Mouse (Mus musculus): ENCODE measurements around the gene Sat1. TPM values are rescaled to one million over a fixed set of nuclear protein-coding genes. Genes with fewer than 3 reads are reported as not detected.
"Not testable (repeated sequence)": the region's sequence is repeated elsewhere in the genome, so short reads cannot be mapped to it uniquely, and the experiment has no call there.

Gene Sat1
- polyA plus RNA-seq, 1 experiment from 2014 or later: 87.3 TPM

- 78% methylated on average over 2 of the region's 2 CpGs for WGBS
- not testable (repeated sequence) for H3K4me2 ChIP-seq (replicated peaks; ENCODE audit: low read depth, low read length); H3K36me3 ChIP-seq (ENCODE audit: control insufficient read depth, insufficient read depth, low read length); H3K9me3 ChIP-seq (ENCODE audit: control insufficient read depth, low read length); H3K27ac ChIP-seq (ENCODE audit: low read depth, low read length); ATAC-seq (ENCODE audit: low FRiP score); H3K27me3 ChIP-seq (ENCODE audit: control insufficient read depth, insufficient read depth, low read length); H3K4me3 ChIP-seq (ENCODE audit: low read depth, low read length); H3K4me1 ChIP-seq (replicated peaks; ENCODE audit: control insufficient read depth, insufficient read depth, low read length); H3K9ac ChIP-seq (ENCODE audit: low read depth, low read length); DNase-seq (ENCODE audit: low spot score)
Observed at GRCm38 (mm10) chrX:155205436-155205835, 10.8 kb downstream of the Sat1 start.

GRCm38 (mm10) chrX:155202406-155203305 is 13.6 kb downstream of the Sat1 start:
- Histone ChIP-seq H3K9ac (ENCODE audit: low read depth, low read length) (no peak overlapping the region), H3K4me2 (replicated peaks; ENCODE audit: low read depth, low read length) (no peak overlapping the region), H3K4me1 (replicated peaks; ENCODE audit: control insufficient read depth, insufficient read depth, low read length) (no peaks in the 10 kb centered on the region), H3K9me3 (ENCODE audit: control insufficient read depth, low read length) (no peaks in the 10 kb centered on the region), H3K27me3 (ENCODE audit: control insufficient read depth, insufficient read depth, low read length) (no peaks in the 10 kb centered on the region), H3K4me3 (ENCODE audit: low read depth, low read length) (no peak overlapping the region), H3K36me3 (ENCODE audit: control insufficient read depth, insufficient read depth, low read length) (no peaks in the 10 kb centered on the region), H3K27ac (ENCODE audit: low read depth, low read length) (no peak overlapping the region)
- WGBS: 67% methylated on average over 2 of the region's 2 CpGs
- no peak for DNase-seq (ENCODE audit: low spot score)
- no peak for ATAC-seq (ENCODE audit: low FRiP score)

DNA sequence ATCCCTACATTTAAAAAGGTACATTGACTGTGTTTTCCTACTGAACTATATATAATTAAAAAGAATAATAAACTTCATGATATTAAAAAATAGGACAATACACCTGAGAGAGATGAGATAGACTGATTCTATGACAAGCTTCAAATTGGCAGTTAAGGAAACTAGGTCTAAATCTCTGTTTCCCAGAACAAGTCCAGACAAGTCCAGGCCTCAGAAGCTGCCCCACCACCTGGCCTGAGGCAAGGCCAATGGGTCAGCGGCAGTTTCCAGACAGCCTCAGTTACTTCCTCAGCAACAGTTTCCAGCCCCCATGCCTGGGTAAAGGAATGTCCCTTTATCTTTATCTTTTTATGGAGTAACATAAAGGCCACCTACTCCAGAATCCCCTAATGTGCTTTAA is 14.4 kb downstream of the Sat1 start:
- Histone ChIP-seq H3K4me2 (replicated peaks; ENCODE audit: low read depth, low read length) (no peak overlapping the region), H3K36me3 (ENCODE audit: control insufficient read depth, insufficient read depth, low read length) (no peaks in the 10 kb centered on the region), H3K27ac (ENCODE audit: low read depth, low read length) (no peak overlapping the region), H3K27me3 (ENCODE audit: control insufficient read depth, insufficient read depth, low read length) (no peaks in the 10 kb centered on the region), H3K4me3 (ENCODE audit: low read depth, low read length) (no peak overlapping the region), H3K9ac (ENCODE audit: low read depth, low read length) (no peak overlapping the region), H3K9me3 (ENCODE audit: control insufficient read depth, low read length) (no peaks in the 10 kb centered on the region), H3K4me1 (replicated peaks; ENCODE audit: control insufficient read depth, insufficient read depth, low read length) (no peaks in the 10 kb centered on the region)
- ATAC-seq (ENCODE audit: low FRiP score): no peak
- DNase-seq (ENCODE audit: low spot score): no peak
- 100% methylated on average over 1 of the region's 1 CpGs for WGBS

- Histone ChIP-seq H3K4me2 (replicated peaks; ENCODE audit: low read depth, low read length) (no peak overlapping the region), H3K27me3 (ENCODE audit: control insufficient read depth, insufficient read depth, low read length) (no peaks in the 10 kb centered on the region), H3K27ac (ENCODE audit: low read depth, low read length) (no peak overlapping the region), H3K9ac (ENCODE audit: low read depth, low read length) (no peak overlapping the region), H3K9me3 (ENCODE audit: control insufficient read depth, low read length) (no peaks in the 10 kb centered on the region), H3K4me1 (replicated peaks; ENCODE audit: control insufficient read depth, insufficient read depth, low read length) (no peaks in the 10 kb centered on the region), H3K36me3 (ENCODE audit: control insufficient read depth, insufficient read depth, low read length) (no peaks in the 10 kb centered on the region), H3K4me3 (ENCODE audit: low read depth, low read length) (no peak overlapping the region)
- 86% methylated on average over 4 of the region's 4 CpGs for WGBS
- ATAC-seq (ENCODE audit: low FRiP score) (no peak), DNase-seq (ENCODE audit: low spot score) (no peak)
Observed at GRCm38 (mm10) chrX:155194979-155195378, 21.3 kb downstream of the Sat1 start.

GRCm38 (mm10) chrX:155193732-155194443 is 22.4 kb downstream of the Sat1 start:
- DNase-seq (ENCODE audit: low spot score) (no peak), ATAC-seq (ENCODE audit: low FRiP score) (no peak)
- H3K36me3 ChIP-seq (ENCODE audit: control insufficient read depth, insufficient read depth, low read length): no peaks in the 10 kb centered on the region
- no peak overlapping the region for H3K4me2 ChIP-seq (replicated peaks; ENCODE audit: low read depth, low read length)
- H3K9ac ChIP-seq (ENCODE audit: low read depth, low read length): no peak overlapping the region
- H3K4me1 ChIP-seq (replicated peaks; ENCODE audit: control insufficient read depth, insufficient read depth, low read length): no peaks in the 10 kb centered on the region
- no peaks in the 10 kb centered on the region for H3K9me3 ChIP-seq (ENCODE audit: control insufficient read depth, low read length)
- 77% methylated on average over 5 of the region's 5 CpGs for WGBS
- H3K27me3 ChIP-seq (ENCODE audit: control insufficient read depth, insufficient read depth, low read length): no peaks in the 10 kb centered on the region
- no peak overlapping the region for H3K4me3 ChIP-seq (ENCODE audit: low read depth, low read length)
- H3K27ac ChIP-seq (ENCODE audit: low read depth, low read length): no peak overlapping the region

DNA sequence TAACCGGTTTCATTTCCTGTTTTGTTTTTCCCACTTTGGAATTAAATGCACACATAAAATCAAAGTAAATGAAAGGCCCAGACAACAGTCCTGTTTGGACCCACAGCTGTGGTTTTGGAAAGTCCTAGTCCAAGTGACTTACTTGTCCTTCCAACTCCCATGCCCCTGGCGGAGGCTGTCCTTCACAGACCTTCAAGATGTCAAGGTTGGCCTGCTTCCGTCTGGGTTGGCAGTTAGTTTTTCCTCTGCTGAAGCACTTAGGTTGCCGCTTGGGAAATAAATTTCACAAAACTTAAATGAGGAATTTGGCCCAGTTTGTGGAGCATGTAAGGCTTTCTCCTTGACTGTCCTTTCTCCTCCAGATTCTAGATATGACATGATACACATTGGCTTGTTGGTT is 24.3 kb downstream of the Sat1 start:
- H3K36me3 ChIP-seq (ENCODE audit: control insufficient read depth, insufficient read depth, low read length): no peaks in the 10 kb centered on the region
- H3K27ac ChIP-seq (ENCODE audit: low read depth, low read length): no peak overlapping the region
- H3K9me3 ChIP-seq (ENCODE audit: control insufficient read depth, low read length): no peaks in the 10 kb centered on the region
- ATAC-seq (ENCODE audit: low FRiP score) (no peak), DNase-seq (ENCODE audit: low spot score) (no peak)
- H3K27me3 ChIP-seq (ENCODE audit: control insufficient read depth, insufficient read depth, low read length): no peaks in the 10 kb centered on the region
- H3K4me1 ChIP-seq (replicated peaks; ENCODE audit: control insufficient read depth, insufficient read depth, low read length): no peaks in the 10 kb centered on the region
- no peak overlapping the region for H3K4me2 ChIP-seq (replicated peaks; ENCODE audit: low read depth, low read length)
- no peak overlapping the region for H3K9ac ChIP-seq (ENCODE audit: low read depth, low read length)
- no peak overlapping the region for H3K4me3 ChIP-seq (ENCODE audit: low read depth, low read length)
- WGBS: 84% methylated on average over 4 of the region's 4 CpGs

DNA sequence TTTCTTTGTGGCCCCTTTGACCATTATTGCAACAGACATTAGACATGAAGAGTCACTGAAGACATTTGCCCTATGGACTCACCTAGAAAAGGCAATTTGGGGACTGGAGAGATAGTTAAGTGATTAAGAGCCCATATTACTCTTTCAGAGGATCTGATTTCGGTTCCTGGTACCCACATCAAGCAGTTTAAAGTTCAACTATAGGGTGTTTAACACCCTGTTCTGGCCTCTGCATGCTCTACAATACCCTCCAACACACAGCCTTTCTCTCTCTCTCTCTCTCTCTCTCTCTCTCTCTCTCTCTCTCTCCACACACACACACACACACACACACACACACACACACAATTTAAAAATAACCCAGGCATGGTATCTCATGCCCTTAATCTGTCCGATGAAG is 38.6 kb downstream of the Sat1 start:
- Histone ChIP-seq H3K36me3 (ENCODE audit: control insufficient read depth, insufficient read depth, low read length) (no peaks in the 10 kb centered on the region), H3K27me3 (ENCODE audit: control insufficient read depth, insufficient read depth, low read length) (no peaks in the 10 kb centered on the region), H3K4me3 (ENCODE audit: low read depth, low read length) (no peak overlapping the region), H3K9me3 (ENCODE audit: control insufficient read depth, low read length) (no peaks in the 10 kb centered on the region), H3K9ac (ENCODE audit: low read depth, low read length) (no peak overlapping the region), H3K27ac (ENCODE audit: low read depth, low read length) (no peak overlapping the region), H3K4me1 (replicated peaks; ENCODE audit: control insufficient read depth, insufficient read depth, low read length) (no peaks in the 10 kb centered on the region), H3K4me2 (replicated peaks; ENCODE audit: low read depth, low read length) (no peak overlapping the region)
- no peak for ATAC-seq (ENCODE audit: low FRiP score)
- no peak for DNase-seq (ENCODE audit: low spot score)
- 83% methylated on average over 2 of the region's 2 CpGs for WGBS

GRCm38 (mm10) chrX:155177230-155177629 is 39.0 kb downstream of the Sat1 start:
- no peak overlapping the region for H3K4me2 ChIP-seq (replicated peaks; ENCODE audit: low read depth, low read length)
- H3K36me3 ChIP-seq (ENCODE audit: control insufficient read depth, insufficient read depth, low read length): no peaks in the 10 kb centered on the region
- WGBS: 74% methylated on average over 2 of the region's 2 CpGs
- ATAC-seq (ENCODE audit: low FRiP score) (no peak), DNase-seq (ENCODE audit: low spot score) (no peak)
- no peaks in the 10 kb centered on the region for H3K4me1 ChIP-seq (replicated peaks; ENCODE audit: control insufficient read depth, insufficient read depth, low read length)
- H3K27ac ChIP-seq (ENCODE audit: low read depth, low read length): no peak overlapping the region
- no peak overlapping the region for H3K4me3 ChIP-seq (ENCODE audit: low read depth, low read length)
- H3K27me3 ChIP-seq (ENCODE audit: control insufficient read depth, insufficient read depth, low read length): no peaks in the 10 kb centered on the region
- H3K9ac ChIP-seq (ENCODE audit: low read depth, low read length): no peak overlapping the region
- no peaks in the 10 kb centered on the region for H3K9me3 ChIP-seq (ENCODE audit: control insufficient read depth, low read length)

DNA sequence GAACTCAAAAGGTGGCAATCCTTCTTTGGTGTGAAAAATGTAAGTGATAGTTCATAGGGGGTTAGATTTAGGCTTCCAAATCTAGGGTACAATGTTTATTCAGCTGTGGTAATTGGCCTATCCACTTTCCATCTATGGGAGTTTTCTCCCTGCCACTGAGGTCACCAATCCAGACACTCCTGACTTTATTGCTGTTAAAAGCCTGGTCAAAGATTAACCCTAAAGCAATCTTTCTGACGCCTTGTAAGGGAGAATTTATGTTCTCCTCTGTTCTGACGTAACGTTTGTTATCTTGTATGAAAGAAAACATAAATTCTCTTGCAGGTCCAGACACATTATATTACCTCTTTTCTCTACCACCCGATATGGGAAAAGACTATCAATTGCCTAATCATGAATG is 40.7 kb downstream of the Sat1 start:
- DNase-seq (ENCODE audit: low spot score): no peak
- H3K4me3 ChIP-seq (ENCODE audit: low read depth, low read length): no peak overlapping the region
- no peak overlapping the region for H3K27ac ChIP-seq (ENCODE audit: low read depth, low read length)
- H3K4me2 ChIP-seq (replicated peaks; ENCODE audit: low read depth, low read length): no peak overlapping the region
- WGBS: 79% methylated on average over 4 of the region's 4 CpGs
- no peaks in the 10 kb centered on the region for H3K4me1 ChIP-seq (replicated peaks; ENCODE audit: control insufficient read depth, insufficient read depth, low read length)
- H3K36me3 ChIP-seq (ENCODE audit: control insufficient read depth, insufficient read depth, low read length): no peaks in the 10 kb centered on the region
- ATAC-seq (ENCODE audit: low FRiP score): no peak
- no peak overlapping the region for H3K9ac ChIP-seq (ENCODE audit: low read depth, low read length)
- H3K27me3 ChIP-seq (ENCODE audit: control insufficient read depth, insufficient read depth, low read length): no peaks in the 10 kb centered on the region
- no peaks in the 10 kb centered on the region for H3K9me3 ChIP-seq (ENCODE audit: control insufficient read depth, low read length)

Data from hindbrain, embryonic 11.5 days (tissue).